Mouse (Mus musculus) kidney, adult 10 weeks (tissue): Measurements from ENCODE around the gene 0610037L13Rik. TPM values are rescaled to one million over a fixed set of nuclear protein-coding genes. Genes with fewer than 3 reads are reported as not detected.

ENCODE experiments used
- polyA plus RNA-seq: library from polyadenylated mRNA; stranded (reverse); fragments of 350-450 nt; fragmentation: Illumina TruSeq; extraction: RNeasy Lipid Tissue Mini Kit (QIAGEN cat#74804); gene quantifications from one replicate; pipeline ENCODE4 v1.2.3, GENCODE M21; 2014; ENCODE audit warnings: low read depth, low replicate concordance

Gene 0610037L13Rik
- polyA plus RNA-seq: 10.5 TPM

GRCm38 (mm10) chr4:107889731-107890432 is at the start of gene 0610037L13Rik:
0610037L13Rik (plus strand) TSS chr4:107889813.

GRCm38 (mm10) chr4:107879254-107880050 is 10.2 kb upstream of the 0610037L13Rik start, which contains the start of gene Magoh:
Magoh (plus strand) TSS chr4:107879755.

GRCm38 (mm10) chr4:107923145-107923802 is 33.7 kb downstream of the 0610037L13Rik start, which contains the start of gene Cpt2:
Cpt2 (minus strand) TSS chr4:107923610.

Other genes starting within 250 kb of the 0610037L13Rik start
- gene Dmrtb1, start 205.6 kb upstream of the 0610037L13Rik start, polyA plus RNA-seq: not detected
- 2.3 TPM for gene Lrp8, start 87.6 kb upstream of the 0610037L13Rik start, polyA plus RNA-seq
- 119 TPM for gene Magoh, start 10.1 kb upstream of the 0610037L13Rik start, polyA plus RNA-seq
- gene Cpt2, start 33.8 kb downstream of the 0610037L13Rik start, polyA plus RNA-seq: 227 TPM
- gene Slc1a7, start 78.5 kb downstream of the 0610037L13Rik start, polyA plus RNA-seq: not detected
- 1.2 TPM for gene Podn, start 206.6 kb downstream of the 0610037L13Rik start, polyA plus RNA-seq